Mouse (Mus musculus) embryonic facial prominence, embryonic 10.5 days (tissue): ENCODE data around the gene Mbtps1. TPM values are rescaled to one million over a fixed set of nuclear protein-coding genes. Genes with fewer than 3 reads are reported as not detected.
A peak's percentile ranks its signal among the peaks of the same experiment; 100 is the strongest.

Source experiments
- DNase-seq: peaks from one replicate; pipeline ENCODE4 v3.0.0-alpha.2; 2017; ENCODE audit warnings: low spot score
- H3K27ac ChIP-seq: fragments of 300-500 bp; sonication (generic); replicated peaks from 2 replicates; pipeline ENCODE4 v1.5.1; 2016; ENCODE audit warnings: mild to moderate bottlenecking
- H3K27me3 ChIP-seq: fragments of 300-500 bp; sonication (generic); replicated peaks from 2 replicates; pipeline ENCODE4 v1.6.1; 2016; ENCODE audit warnings: low read depth, mild to moderate bottlenecking; ENCODE audit not compliant: poor library complexity, severe bottlenecking
- H3K36me3 ChIP-seq: fragments of 300-500 bp; sonication (generic); replicated peaks from 2 replicates; pipeline ENCODE4 v1.6.1; 2016; ENCODE audit warnings: mild to moderate bottlenecking, moderate library complexity
- H3K4me1 ChIP-seq: fragments of 300-500 bp; sonication (generic); 2 replicates; pipeline ENCODE4 v1.6.1; 2016
- H3K4me3 ChIP-seq: fragments of 300-500 bp; sonication (generic); 2 replicates; pipeline ENCODE4 v1.5.1; 2016; ENCODE audit warnings: mild to moderate bottlenecking, moderate library complexity
- H3K9me3 ChIP-seq: fragments of 300-500 bp; sonication (generic); 2 replicates; pipeline ENCODE4 v1.6.1; 2016; ENCODE audit warnings: mild to moderate bottlenecking
- WGBS: fragments of 180-500 bp; shearing (Covaris S2); methylation state at CpG from one replicate; pipeline ENCODE4 v1.1.7; 2016; 5-methylcytosine and 5-hydroxymethylcytosine counted together
- polyA plus RNA-seq: library from polyadenylated mRNA; unstranded; fragments of >200 nt; fragmentation: Nextera tagmentation; extraction: Ambion mirVana; gene quantifications from 2 replicates; pipeline ENCODE4 v1.2.1, GENCODE M21; 2016

Mbtps1 gene
- polyA plus RNA-seq, 1 experiment from 2014 or later, result 120 TPM

DNA sequence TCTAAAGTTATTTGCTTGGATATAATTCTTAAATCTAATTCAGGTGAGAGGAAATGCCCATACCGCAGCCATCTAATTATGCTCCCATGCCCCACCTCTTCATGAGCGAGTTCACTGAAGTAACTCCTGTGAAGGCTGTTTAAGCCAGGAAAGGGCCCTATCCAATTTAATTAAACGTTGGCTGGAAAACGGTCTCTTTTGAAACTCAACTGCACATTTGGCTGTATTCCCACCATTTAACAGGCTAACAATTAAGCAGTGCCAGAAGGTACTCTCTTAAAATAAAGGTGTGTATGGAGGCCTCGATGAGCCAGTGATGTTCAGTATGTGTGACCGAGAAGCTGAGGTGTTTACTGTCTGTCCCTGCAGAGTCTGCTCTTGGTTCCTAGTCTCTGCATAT lies 2.7 kb downstream of the Mbtps1 start:
- Histone ChIP-seq H3K36me3 (peaks cover 11% of the 10 kb centered on the region), H3K4me1 (peaks cover 20% of the 10 kb centered on the region), H3K4me3 (no peak overlapping the region), H3K9me3 (no peaks in the 10 kb centered on the region), H3K27me3 (no peaks in the 10 kb centered on the region), H3K27ac (no peak overlapping the region)
- DNase-seq, result no peak
- WGBS, result 94% methylated on average over 6 of the region's 6 CpGs

- WGBS, result 84% methylated on average over 2 of the region's 2 CpGs
- Histone ChIP-seq H3K4me1 (peaks cover 14% of the 10 kb centered on the region), H3K9me3 (no peaks in the 10 kb centered on the region), H3K4me3 (no peak overlapping the region), H3K27ac (no peak overlapping the region), H3K27me3 (no peaks in the 10 kb centered on the region), H3K36me3 (peaks cover 25% of the 10 kb centered on the region)
- DNase-seq, result no peak
These were observed 5.6 kb downstream of the Mbtps1 start for GRCm38 (mm10) chr8:119552967-119553366.

DNA sequence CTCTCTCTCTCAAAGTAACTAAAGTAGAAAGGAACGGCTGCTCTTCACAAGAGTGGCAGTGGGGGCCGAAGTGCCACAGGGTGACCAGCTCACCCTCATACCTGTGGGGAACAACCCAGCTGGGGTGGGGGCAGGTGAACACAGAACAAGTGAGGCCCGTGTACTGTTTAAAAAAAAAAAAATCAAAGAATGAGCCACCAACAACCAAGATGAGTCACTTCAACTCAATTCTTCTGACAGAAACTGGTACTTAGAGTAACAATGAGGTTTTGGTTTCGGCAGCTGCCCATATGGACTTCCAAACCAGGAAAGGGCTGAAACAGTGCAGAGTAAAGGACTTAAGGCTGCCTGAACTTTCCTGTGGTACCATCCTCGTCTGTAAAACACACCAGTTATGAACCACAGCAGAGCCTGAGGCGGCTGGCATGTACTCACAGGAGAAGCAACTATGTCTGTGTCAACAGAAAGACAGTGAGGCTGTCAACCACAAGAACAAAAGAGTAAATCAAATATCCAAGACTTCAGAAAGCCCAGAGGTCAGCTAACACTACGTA lies 9.9 kb downstream of the Mbtps1 start:
- peaks cover 58% of the 10 kb centered on the region for H3K36me3 ChIP-seq

GRCm38 (mm10) chr8:119547019-119547691 lies 11.4 kb downstream of the Mbtps1 start:
- peaks cover 73% of the 10 kb centered on the region for H3K36me3 ChIP-seq
- no peaks in the 10 kb centered on the region for H3K4me1 ChIP-seq
- no peak overlapping the region for H3K27ac ChIP-seq
- no peaks in the 10 kb centered on the region for H3K9me3 ChIP-seq
- 80% methylated on average over 18 of the region's 18 CpGs for WGBS
- DNase-seq, result no peak
- H3K4me3 ChIP-seq, result no peak overlapping the region
- H3K27me3 ChIP-seq, result no peaks in the 10 kb centered on the region

More for the DNA sequence above, 9.9 kb downstream of the Mbtps1 start:
- 86% methylated on average over 7 of the region's 7 CpGs for WGBS
- H3K4me1 ChIP-seq, result no peaks in the 10 kb centered on the region
- H3K27me3 ChIP-seq, result no peaks in the 10 kb centered on the region
- no peak for DNase-seq
- no peak overlapping the region for H3K4me3 ChIP-seq
- no peaks in the 10 kb centered on the region for H3K9me3 ChIP-seq
- no peak overlapping the region for H3K27ac ChIP-seq

GRCm38 (mm10) chr8:119545791-119546190 lies 12.7 kb downstream of the Mbtps1 start:
- H3K27me3 ChIP-seq, result no peaks in the 10 kb centered on the region
- H3K4me3 ChIP-seq, result no peak overlapping the region
- no peaks in the 10 kb centered on the region for H3K4me1 ChIP-seq
- DNase-seq, result no peak
- H3K36me3 ChIP-seq, result peaks cover 86% of the 10 kb centered on the region
- H3K27ac ChIP-seq, result no peak overlapping the region
- H3K9me3 ChIP-seq, result no peaks in the 10 kb centered on the region
- 95% methylated on average over 6 of the region's 6 CpGs for WGBS

GRCm38 (mm10) chr8:119545180-119545579 lies 13.4 kb downstream of the Mbtps1 start:
- DNase-seq, result no peak
- no peaks in the 10 kb centered on the region for H3K9me3 ChIP-seq
- H3K4me1 ChIP-seq, result no peaks in the 10 kb centered on the region
- no peaks in the 10 kb centered on the region for H3K27me3 ChIP-seq
- no peak overlapping the region for H3K27ac ChIP-seq
- H3K36me3 ChIP-seq, result peaks cover 90% of the 10 kb centered on the region
- 85% methylated on average over 6 of the region's 6 CpGs for WGBS
- no peak overlapping the region for H3K4me3 ChIP-seq

- H3K4me3 ChIP-seq, result no peak overlapping the region
- no peak overlapping the region for H3K27ac ChIP-seq
- no peaks in the 10 kb centered on the region for H3K9me3 ChIP-seq
- H3K4me1 ChIP-seq, result no peaks in the 10 kb centered on the region
- DNase-seq, result no peak
- H3K36me3 ChIP-seq, result peaks cover 94% of the 10 kb centered on the region
- H3K27me3 ChIP-seq, result no peaks in the 10 kb centered on the region
- WGBS, result 87% methylated on average over 3 of the region's 3 CpGs
These were observed 13.9 kb downstream of the Mbtps1 start for GRCm38 (mm10) chr8:119544606-119545005.

- Histone ChIP-seq H3K9me3 (no peaks in the 10 kb centered on the region), H3K4me1 (no peaks in the 10 kb centered on the region), H3K27ac (no peak overlapping the region), H3K36me3 (peaks cover 100% of the 10 kb centered on the region), H3K4me3 (no peak overlapping the region), H3K27me3 (no peaks in the 10 kb centered on the region)
- 91% methylated on average over 9 of the region's 9 CpGs for WGBS
- DNase-seq, result no peak
These were observed 26.6 kb downstream of the Mbtps1 start for GRCm38 (mm10) chr8:119531973-119532372.

- no peak for DNase-seq
- Histone ChIP-seq H3K9me3 (no peaks in the 10 kb centered on the region), H3K36me3 (peaks cover 100% of the 10 kb centered on the region), H3K4me3 (no peak overlapping the region), H3K4me1 (no peaks in the 10 kb centered on the region), H3K27me3 (no peaks in the 10 kb centered on the region), H3K27ac (no peak overlapping the region)
- WGBS, result 92% methylated on average over 3 of the region's 3 CpGs
These were observed 27.1 kb downstream of the Mbtps1 start for GRCm38 (mm10) chr8:119531397-119531796.

DNA sequence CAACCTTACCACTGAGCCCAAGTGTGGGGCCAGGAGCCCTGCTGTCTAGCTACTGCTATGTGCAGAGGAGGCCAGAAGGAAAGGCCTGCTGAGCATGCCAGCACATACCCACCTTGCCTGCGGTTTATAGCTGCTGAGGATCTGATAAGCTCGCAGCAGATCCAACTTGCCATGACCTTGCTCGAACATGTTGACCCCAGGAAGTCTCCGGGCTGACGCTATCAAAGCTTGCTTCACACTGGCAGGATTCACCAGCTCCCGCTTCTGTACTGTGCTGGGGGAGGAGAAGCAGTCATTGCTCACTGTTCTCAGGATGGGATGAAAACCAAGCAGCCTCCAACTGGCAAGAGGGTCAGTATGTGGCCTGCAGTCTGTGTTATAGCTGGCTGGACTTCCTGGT lies 27.6 kb downstream of the Mbtps1 start:
- peaks cover 99% of the 10 kb centered on the region for H3K36me3 ChIP-seq
- H3K9me3 ChIP-seq, result no peaks in the 10 kb centered on the region
- no peak overlapping the region for H3K27ac ChIP-seq
- H3K4me1 ChIP-seq, result no peaks in the 10 kb centered on the region
- 89% methylated on average over 6 of the region's 6 CpGs for WGBS
- no peak overlapping the region for H3K4me3 ChIP-seq
- no peaks in the 10 kb centered on the region for H3K27me3 ChIP-seq
- no peak for DNase-seq

DNA sequence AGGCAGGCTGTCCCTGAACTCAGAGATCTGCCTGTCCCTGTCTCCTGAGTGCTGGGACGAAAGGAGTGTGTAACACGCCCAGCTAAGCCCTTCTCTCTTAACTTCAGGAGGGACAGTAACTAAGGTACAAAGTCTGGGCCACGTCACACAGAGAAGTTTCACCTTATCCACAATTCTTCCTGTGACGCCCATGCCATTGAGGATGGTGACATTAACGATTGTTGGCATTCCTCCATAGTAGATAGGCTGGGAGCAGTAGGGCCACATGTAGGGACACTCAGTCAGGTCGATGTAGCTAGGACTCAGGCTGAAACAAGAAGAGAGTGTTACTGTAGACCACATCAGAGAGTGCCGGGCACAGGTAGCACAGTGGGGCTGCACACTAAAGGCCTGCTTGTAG lies 29.8 kb downstream of the Mbtps1 start:
- no peak for DNase-seq
- H3K4me1 ChIP-seq, result no peaks in the 10 kb centered on the region
- H3K36me3 ChIP-seq, result peaks cover 99% of the 10 kb centered on the region
- H3K9me3 ChIP-seq, result no peaks in the 10 kb centered on the region
- no peak overlapping the region for H3K4me3 ChIP-seq
- H3K27me3 ChIP-seq, result no peaks in the 10 kb centered on the region
- 94% methylated on average over 7 of the region's 7 CpGs for WGBS
- no peak overlapping the region for H3K27ac ChIP-seq

- H3K4me1 ChIP-seq, result peaks cover 2% of the 10 kb centered on the region; the same call in 1 of the 2 replicates
- DNase-seq, result peak; percentile 25
- no peak overlapping the region for H3K4me3 ChIP-seq
- H3K36me3 ChIP-seq, result peaks cover 99% of the 10 kb centered on the region
- no peak overlapping the region for H3K27ac ChIP-seq
- 77% methylated on average over 7 of the region's 7 CpGs for WGBS
- H3K9me3 ChIP-seq, result no peaks in the 10 kb centered on the region
- H3K27me3 ChIP-seq, result no peaks in the 10 kb centered on the region
These were observed 38.4 kb downstream of the Mbtps1 start for GRCm38 (mm10) chr8:119520102-119520501.

GRCm38 (mm10) chr8:119516674-119517073 lies 41.9 kb downstream of the Mbtps1 start:
- DNase-seq, result no peak
- no peak overlapping the region for H3K4me3 ChIP-seq
- H3K4me1 ChIP-seq, result peaks cover 2% of the 10 kb centered on the region; the same call in 1 of the 2 replicates
- peaks cover 100% of the 10 kb centered on the region for H3K36me3 ChIP-seq
- no peaks in the 10 kb centered on the region for H3K27me3 ChIP-seq
- H3K27ac ChIP-seq, result no peak overlapping the region
- H3K9me3 ChIP-seq, result no peaks in the 10 kb centered on the region
- WGBS, result 64% methylated on average over 5 of the region's 5 CpGs
